Mouse (Mus musculus): ENCODE measurements at regions not wholly inside any gene's neighbourhood (a gene's known extent, or its start where the extent isn't known, plus 50 kb on each side); places are given as distances from the start of the nearest gene placed in this dataset.

GRCm38 (mm10) chr11:18262901-18263300 is 309.2 kb upstream of the Etaa1 start:
- TF ChIP-seq CTCF (IDR thresholded peaks at IDR 0.05; ENCODE audit: low read depth) (no peak), EP300 (IDR thresholded peaks at IDR 0.05; ENCODE audit: low read depth) (no peak)
